Mouse (Mus musculus): ENCODE results near the gene Vma21-ps.
"Not testable (repeated sequence)": the region's sequence is repeated elsewhere in the genome, so short reads cannot be mapped to it uniquely, and the experiment has no call there.

Vma21-ps gene

DNA sequence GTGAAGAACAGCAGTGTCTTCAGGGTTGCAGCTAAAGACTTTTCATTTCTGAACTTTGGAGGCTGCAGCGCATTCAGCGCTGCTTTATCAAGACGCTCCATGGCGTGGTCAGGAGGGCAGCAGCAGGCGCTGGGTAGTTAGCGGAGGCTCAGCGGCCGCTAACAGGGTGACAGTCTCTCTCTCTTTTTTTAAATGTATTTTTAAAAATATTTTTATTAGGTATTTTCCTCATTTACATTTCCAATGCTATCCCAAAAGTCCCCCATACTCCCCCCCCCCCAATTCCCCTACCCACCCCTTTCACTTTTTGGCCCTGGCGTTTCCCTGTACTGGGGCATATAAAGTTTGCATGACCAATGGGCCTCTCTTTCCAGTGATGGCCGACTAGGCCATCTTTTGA lies at the start of gene Vma21-ps:
Gene Vma21-ps (minus strand): TSS at position 101 of the 400 bp plus-strand sequence.
- not testable (repeated sequence) for DNase-seq (ENCODE audit: low read depth)

DNA sequence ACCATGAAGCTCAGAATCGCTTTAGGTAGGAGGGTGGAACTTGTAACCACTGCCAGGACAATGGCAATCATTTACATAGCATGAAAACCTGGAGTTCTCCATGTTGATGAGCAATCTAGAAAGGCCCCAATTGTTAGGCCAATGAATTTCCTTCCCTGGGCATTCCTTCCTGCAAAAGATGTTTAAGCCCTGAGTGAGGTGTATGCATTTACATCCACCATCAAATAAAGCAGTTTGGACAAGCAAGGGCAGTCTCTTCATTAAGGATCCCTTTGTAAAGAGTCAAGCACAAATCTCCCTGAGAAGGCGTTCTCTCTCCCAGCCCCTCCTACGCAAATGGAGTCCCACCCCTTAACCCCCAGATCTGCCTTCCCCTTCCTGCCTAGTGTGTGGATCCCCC lies 46.0 kb upstream of the Vma21-ps start:
- DNase-seq (ENCODE audit: low read depth): no peak

- DNase-seq (ENCODE audit: low read depth): no peak
These were observed 33.6 kb upstream of the Vma21-ps start for GRCm38 (mm10) chr4:52530636-52531035.

DNA sequence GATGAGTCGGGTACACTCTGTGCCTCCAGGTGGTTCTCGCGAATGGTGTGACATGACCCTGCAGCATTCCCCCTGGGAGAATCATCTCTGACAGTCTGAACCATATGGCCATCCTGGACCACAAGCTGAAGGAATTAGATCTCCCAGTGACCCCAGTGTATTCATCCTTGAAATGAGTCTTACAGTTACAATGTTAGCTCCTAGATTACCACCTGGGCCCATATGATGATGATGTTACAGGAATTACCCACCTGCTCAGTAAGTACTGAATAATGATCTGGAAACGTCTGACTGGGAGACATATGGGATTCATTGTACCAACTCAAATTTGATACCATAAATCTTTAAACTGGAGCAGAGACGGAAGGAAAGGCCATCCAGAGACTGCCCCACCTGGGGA lies 29.4 kb upstream of the Vma21-ps start:
- no peak for DNase-seq (ENCODE audit: low read depth)

DNA sequence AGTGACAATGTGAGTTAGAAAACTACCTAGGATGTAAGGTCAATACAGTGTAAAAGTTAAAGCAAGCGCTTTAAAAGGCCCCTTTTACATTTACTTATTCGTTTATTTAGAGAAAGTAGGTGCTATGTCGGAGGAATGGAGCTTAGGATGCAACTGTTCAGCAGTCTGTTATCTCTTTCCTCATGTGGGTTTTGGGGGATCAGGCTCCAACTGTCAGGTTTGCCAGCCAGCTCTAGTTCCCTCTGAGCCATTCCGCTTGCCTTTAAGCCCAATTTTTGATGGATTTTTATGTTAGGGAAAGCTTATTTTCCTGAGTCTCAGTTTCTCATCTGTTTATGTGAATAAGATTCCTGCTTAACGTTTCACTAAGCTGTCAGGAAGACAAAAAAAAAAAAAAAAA lies 22.3 kb upstream of the Vma21-ps start:
- DNase-seq (ENCODE audit: low read depth): no peak

GRCm38 (mm10) chr4:52517580-52517979 lies 20.5 kb upstream of the Vma21-ps start:
- no peak for DNase-seq (ENCODE audit: low read depth)

DNA sequence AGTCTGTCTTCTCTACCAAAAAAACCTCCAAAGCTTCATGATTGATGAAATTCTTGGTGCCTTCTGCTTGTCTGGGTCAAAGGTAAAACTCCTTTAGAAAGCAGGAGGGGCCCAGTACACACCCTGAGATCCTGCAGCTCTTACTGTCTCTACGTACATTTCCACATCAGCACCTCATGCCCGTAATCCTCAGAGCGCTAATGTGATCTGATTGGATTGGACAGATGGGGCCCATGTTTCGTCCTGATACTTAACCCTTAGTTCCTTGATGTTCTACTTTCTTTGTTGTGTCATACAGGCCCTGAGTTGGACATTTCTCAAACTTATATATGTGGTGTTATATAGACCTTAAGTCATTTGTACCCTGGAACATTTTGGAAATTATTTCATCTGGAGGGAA lies 9.6 kb downstream of the Vma21-ps start:
- DNase-seq (ENCODE audit: low read depth): no peak

- DNase-seq (ENCODE audit: low read depth): no peak
These were observed 23.6 kb downstream of the Vma21-ps start for GRCm38 (mm10) chr4:52473431-52473830.

- no peak for DNase-seq (ENCODE audit: low read depth)
These were observed 35.7 kb downstream of the Vma21-ps start for GRCm38 (mm10) chr4:52461321-52461720.

DNA sequence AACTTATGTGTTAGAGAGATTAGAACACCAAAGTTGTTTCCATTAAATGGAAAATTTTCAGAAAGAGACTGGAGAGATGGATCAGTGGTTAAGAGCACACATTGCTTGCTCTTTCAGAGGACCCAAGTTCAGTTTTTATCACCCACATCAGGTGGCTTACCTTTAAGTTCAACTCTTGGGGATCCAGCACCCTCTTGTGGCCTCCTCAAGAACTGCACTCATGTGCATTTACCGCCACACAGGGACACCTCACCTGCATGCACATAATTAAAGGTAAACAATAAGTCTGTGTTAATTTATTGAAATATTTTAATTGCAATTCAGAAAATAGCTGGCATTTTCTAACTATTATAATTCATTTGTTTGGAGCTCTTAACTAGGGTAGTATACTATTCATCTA lies 37.3 kb downstream of the Vma21-ps start:
- peak; percentile 27 for DNase-seq (ENCODE audit: low read depth)
